Mouse (Mus musculus): ENCODE data around the gene Gm20388.

- TF ChIP-seq EP300 (IDR thresholded peaks at IDR 0.05; ENCODE audit: insufficient read depth, low read depth, low read length) (no peak), CTCF (IDR thresholded peaks at IDR 0.05; ENCODE audit: low read depth, low read length) (no peak)
Observed at GRCm38 (mm10) chr8:122836199-122836598, 2925.6 kb downstream of the Gm20388 start.

All from ES-Bruce4 (cell line).